Mouse (Mus musculus) thymus, adult 2 months (tissue): ENCODE measurements around the gene Nudcd3. TPM values are rescaled to one million over a fixed set of nuclear protein-coding genes. Genes with fewer than 3 reads are reported as not detected.

ENCODE experiments used
- DNase-seq: peaks from one replicate; pipeline ENCODE4 v3.0.0; 2021
- H3K27ac ChIP-seq: fragments of 200-500 bp; 2 replicates; pipeline ENCODE4 v1.5.1; 2012; ENCODE audit warnings: low read length, control low read depth; ENCODE audit not compliant: control insufficient read depth, insufficient read depth
- H3K27me3 ChIP-seq: fragments of 200-500 bp; 2 replicates; pipeline ENCODE4 v1.6.1; 2012; ENCODE audit warnings: mild to moderate bottlenecking, low read length, moderate library complexity, mixed read lengths; ENCODE audit not compliant: control insufficient read depth, insufficient read depth
- H3K36me3 ChIP-seq: fragments of 200-500 bp; 2 replicates; pipeline ENCODE4 v1.6.1; 2012; ENCODE audit warnings: mild to moderate bottlenecking, low read length, moderate library complexity; ENCODE audit not compliant: control insufficient read depth, insufficient read depth
- H3K4me1 ChIP-seq: fragments of 200-500 bp; replicated peaks from 2 replicates; pipeline ENCODE4 v1.6.1; 2012; ENCODE audit warnings: low read length; ENCODE audit not compliant: control insufficient read depth, insufficient read depth
- H3K4me3 ChIP-seq: fragments of 200-500 bp; 2 replicates; pipeline ENCODE4 v1.5.1; 2012; ENCODE audit warnings: mild to moderate bottlenecking, low read length, control low read depth, moderate library complexity; ENCODE audit not compliant: control insufficient read depth, insufficient read depth
- CTCF ChIP-seq: fragments of 200-500 bp; IDR thresholded peaks from 2 replicates; pipeline ENCODE4 v1.5.1; 2012; ENCODE audit warnings: mild to moderate bottlenecking, control low read depth, low read length, moderate library complexity, borderline replicate concordance; ENCODE audit not compliant: control insufficient read depth, poor library complexity, insufficient read depth; ENCODE audit errors: extremely low read depth
- POLR2A ChIP-seq: fragments of 200-500 bp; IDR thresholded peaks from 2 replicates; pipeline ENCODE4 v1.6.1; 2012; ENCODE audit warnings: mild to moderate bottlenecking, low read length, control low read depth, moderate library complexity; ENCODE audit not compliant: control insufficient read depth, poor library complexity, insufficient read depth; ENCODE audit errors: extremely low read depth
- WGBS: fragments of 180-500 bp; shearing (Covaris S2); methylation state at CpG from one replicate; pipeline ENCODE4 v1.1.7; 2018; 5-methylcytosine and 5-hydroxymethylcytosine counted together
- polyA plus RNA-seq: library from polyadenylated mRNA; depleted of rRNA; stranded (reverse); fragments of >200 nt; gene quantifications from 2 replicates; pipeline ENCODE4 v1.2.3, GENCODE M21; 2012

The Nudcd3 gene
- polyA plus RNA-seq, 1 experiment, result 62.2 TPM

- TF ChIP-seq CTCF (no peak), POLR2A (no peak)
- Histone ChIP-seq H3K27me3 (no peaks in the 10 kb centered on the region), H3K4me3 (no peak overlapping the region), H3K36me3 (no peaks in the 10 kb centered on the region), H3K27ac (no peak overlapping the region), H3K4me1 (peaks cover 50% of the 10 kb centered on the region)
- 50% methylated on average over 6 of the region's 6 CpGs for WGBS
- peak; percentile 57 for DNase-seq
These were observed 19.3 kb downstream of the Nudcd3 start for GRCm38 (mm10) chr11:6180811-6181399.

GRCm38 (mm10) chr11:6179194-6179593, 21.0 kb downstream of the Nudcd3 start:
- DNase-seq, result peak; percentile 43
- Histone ChIP-seq H3K4me1 (peaks cover 39% of the 10 kb centered on the region), H3K36me3 (no peaks in the 10 kb centered on the region), H3K27me3 (no peaks in the 10 kb centered on the region), H3K27ac (peak overlapping the region; percentile 91), H3K4me3 (no peak overlapping the region)
- 18% methylated on average over 8 of the region's 8 CpGs for WGBS
- TF ChIP-seq POLR2A, result no peak
- TF ChIP-seq CTCF, result no peak

GRCm38 (mm10) chr11:6178673-6179166, 21.5 kb downstream of the Nudcd3 start:
- H3K27ac ChIP-seq, result peak overlapping the region; percentile 91

GRCm38 (mm10) chr11:6177781-6178420, 22.3 kb downstream of the Nudcd3 start:
- TF ChIP-seq POLR2A (no peak), CTCF (no peak)
- no peak for DNase-seq
- no peak overlapping the region for H3K4me3 ChIP-seq
- peaks cover 32% of the 10 kb centered on the region for H3K4me1 ChIP-seq
- WGBS, result 91% methylated on average over 8 of the region's 8 CpGs
- H3K27me3 ChIP-seq, result no peaks in the 10 kb centered on the region
- H3K27ac ChIP-seq, result peak overlapping the region; percentile 91
- no peaks in the 10 kb centered on the region for H3K36me3 ChIP-seq

More at GRCm38 (mm10) chr11:6178673-6179166, 21.5 kb downstream of the Nudcd3 start:
- no peaks in the 10 kb centered on the region for H3K36me3 ChIP-seq
- peak overlapping the region; percentile 23; the same call in 1 of the 2 replicates for H3K4me3 ChIP-seq
- TF ChIP-seq POLR2A (no peak), CTCF (no peak)
- H3K4me1 ChIP-seq, result peaks cover 36% of the 10 kb centered on the region
- peak; percentile 72 for DNase-seq
- H3K27me3 ChIP-seq, result no peaks in the 10 kb centered on the region
- 5% methylated on average over 2 of the region's 2 CpGs for WGBS

- TF ChIP-seq POLR2A, result no peak
- no peak for TF ChIP-seq CTCF
- no peaks in the 10 kb centered on the region for H3K27me3 ChIP-seq
- H3K4me1 ChIP-seq, result peaks cover 22% of the 10 kb centered on the region
- 33% methylated on average over 1 of the region's 1 CpGs for WGBS
- no peak overlapping the region for H3K27ac ChIP-seq
- no peak overlapping the region for H3K4me3 ChIP-seq
- H3K36me3 ChIP-seq, result no peaks in the 10 kb centered on the region
- DNase-seq, result no peak
These were observed 24.7 kb downstream of the Nudcd3 start for GRCm38 (mm10) chr11:6175506-6175905.

GRCm38 (mm10) chr11:6174719-6175118, 25.5 kb downstream of the Nudcd3 start:
- 70% methylated on average over 7 of the region's 7 CpGs for WGBS
- no peak overlapping the region for H3K27ac ChIP-seq
- no peaks in the 10 kb centered on the region for H3K36me3 ChIP-seq
- no peaks in the 10 kb centered on the region for H3K27me3 ChIP-seq
- no peak overlapping the region for H3K4me3 ChIP-seq
- TF ChIP-seq POLR2A (no peak), CTCF (no peak)
- no peak for DNase-seq
- H3K4me1 ChIP-seq, result peaks cover 15% of the 10 kb centered on the region

- Histone ChIP-seq H3K4me1 (peaks cover 6% of the 10 kb centered on the region; the same call in 1 of the 2 replicates), H3K27ac (no peak overlapping the region), H3K27me3 (no peaks in the 10 kb centered on the region), H3K4me3 (no peak overlapping the region), H3K36me3 (no peaks in the 10 kb centered on the region)
- DNase-seq, result no peak
- WGBS, result 60% methylated on average over 2 of the region's 2 CpGs
- no peak for TF ChIP-seq CTCF
- no peak for TF ChIP-seq POLR2A
These were observed 31.1 kb downstream of the Nudcd3 start for GRCm38 (mm10) chr11:6169041-6169663.
